Mouse (Mus musculus) hindbrain, embryonic 10.5 days (tissue): Measurements from ENCODE around the gene Atg10. TPM values are rescaled to one million over a fixed set of nuclear protein-coding genes. Genes with fewer than 3 reads are reported as not detected.
"Not testable (repeated sequence)": the region's sequence is repeated elsewhere in the genome, so short reads cannot be mapped to it uniquely, and the experiment has no call there.

ENCODE experiments used
- DNase-seq: peaks from one replicate; pipeline ENCODE4 v3.0.0-alpha.2; 2017; ENCODE audit warnings: low spot score
- H3K27ac ChIP-seq: fragments of 300-500 bp; sonication (generic); 2 replicates; pipeline ENCODE4 v1.5.1; 2016; ENCODE audit warnings: mild to moderate bottlenecking, moderate library complexity
- H3K27me3 ChIP-seq: fragments of 300-500 bp; sonication (generic); 2 replicates; pipeline ENCODE4 v1.6.1; 2016; ENCODE audit warnings: mild to moderate bottlenecking; ENCODE audit not compliant: poor library complexity, insufficient read depth, severe bottlenecking
- H3K36me3 ChIP-seq: fragments of 300-500 bp; sonication (generic); 2 replicates; pipeline ENCODE4 v1.6.1; 2016; ENCODE audit warnings: mild to moderate bottlenecking, moderate library complexity
- H3K4me1 ChIP-seq: fragments of 300-500 bp; sonication (generic); replicated peaks from 2 replicates; pipeline ENCODE4 v1.6.1; 2016; ENCODE audit warnings: mild to moderate bottlenecking
- H3K4me3 ChIP-seq: fragments of 300-500 bp; sonication (generic); 2 replicates; pipeline ENCODE4 v1.5.1; 2016; ENCODE audit warnings: mild to moderate bottlenecking, moderate library complexity
- H3K9me3 ChIP-seq: fragments of 300-500 bp; sonication (generic); 2 replicates; pipeline ENCODE4 v1.6.1; 2016; ENCODE audit warnings: mild to moderate bottlenecking, moderate library complexity
- WGBS: fragments of 180-500 bp; shearing (Covaris S2); methylation state at CpG from one replicate; pipeline ENCODE4 v1.1.7; 2016; 5-methylcytosine and 5-hydroxymethylcytosine counted together
- polyA plus RNA-seq: library from polyadenylated mRNA; unstranded; fragments of >200 nt; fragmentation: Nextera tagmentation; extraction: Ambion mirVana; gene quantifications from 2 replicates; pipeline ENCODE4 v1.2.1, GENCODE M21; 2016

The Atg10 gene
- polyA plus RNA-seq, 1 experiment from 2014 or later: 10.8 TPM

DNA sequence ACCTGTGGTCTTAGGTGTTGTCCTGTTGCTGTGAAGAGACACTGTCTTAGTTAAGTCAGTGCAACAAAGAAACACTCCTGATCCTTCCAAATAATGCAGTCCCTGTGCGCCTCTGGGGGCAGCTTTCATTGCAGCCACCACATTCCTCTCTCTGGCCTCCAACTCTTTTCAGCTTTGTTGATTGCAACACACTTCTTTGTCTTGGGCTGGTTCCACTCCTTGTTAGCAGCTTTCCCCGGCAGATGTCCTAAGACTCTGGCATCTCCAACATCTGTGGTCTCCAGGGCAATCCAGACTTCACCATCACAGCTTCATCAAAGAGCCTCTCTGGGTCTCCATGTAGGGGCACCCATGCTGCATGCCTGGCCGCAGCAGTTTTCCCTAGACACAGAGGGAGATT is 290.5 kb downstream of the Atg10 start:
- Histone ChIP-seq H3K4me1 (no peaks in the 10 kb centered on the region), H3K36me3 (peaks cover 6% of the 10 kb centered on the region), H3K27ac (no peak overlapping the region), H3K27me3 (no peaks in the 10 kb centered on the region), H3K4me3 (no peak overlapping the region), H3K9me3 (no peaks in the 10 kb centered on the region)
- 61% methylated on average over 3 of the region's 3 CpGs for WGBS
- no peak for DNase-seq

- 29% methylated on average over 5 of the region's 5 CpGs for WGBS
- DNase-seq: peak; percentile 46
- H3K9me3 ChIP-seq: no peaks in the 10 kb centered on the region
- peaks cover 40% of the 10 kb centered on the region for H3K36me3 ChIP-seq
- H3K4me1 ChIP-seq: no peaks in the 10 kb centered on the region
- no peak overlapping the region for H3K27ac ChIP-seq
- H3K27me3 ChIP-seq: no peaks in the 10 kb centered on the region
- H3K4me3 ChIP-seq: no peak overlapping the region
These were observed 293.9 kb downstream of the Atg10 start for GRCm38 (mm10) chr13:90929847-90930246.

- peaks cover 44% of the 10 kb centered on the region for H3K36me3 ChIP-seq
- H3K27me3 ChIP-seq, H3K9me3 ChIP-seq, H3K27ac ChIP-seq, H3K4me1 ChIP-seq, DNase-seq, H3K4me3 ChIP-seq: not testable (repeated sequence)
- 92% methylated on average over 9 of the region's 10 CpGs for WGBS
These were observed 295.5 kb downstream of the Atg10 start for GRCm38 (mm10) chr13:90928266-90928665.

- peaks cover 5% of the 10 kb centered on the region for H3K4me1 ChIP-seq
- H3K27me3 ChIP-seq: no peaks in the 10 kb centered on the region
- peaks cover 44% of the 10 kb centered on the region for H3K36me3 ChIP-seq
- no peaks in the 10 kb centered on the region for H3K9me3 ChIP-seq
- DNase-seq: no peak
- WGBS: 81% methylated on average over 5 of the region's 5 CpGs
- no peak overlapping the region for H3K27ac ChIP-seq
- H3K4me3 ChIP-seq: no peak overlapping the region
These were observed 296.7 kb downstream of the Atg10 start for GRCm38 (mm10) chr13:90926938-90927633.

GRCm38 (mm10) chr13:90926125-90926765 is 297.5 kb downstream of the Atg10 start:
- Histone ChIP-seq H3K9me3 (no peaks in the 10 kb centered on the region), H3K27ac (no peak overlapping the region), H3K27me3 (no peaks in the 10 kb centered on the region), H3K36me3 (peaks cover 44% of the 10 kb centered on the region), H3K4me1 (peaks cover 5% of the 10 kb centered on the region), H3K4me3 (no peak overlapping the region)
- 90% methylated on average over 7 of the region's 7 CpGs for WGBS
- DNase-seq: no peak

GRCm38 (mm10) chr13:90925191-90925590 is 298.6 kb downstream of the Atg10 start:
- Histone ChIP-seq H3K9me3 (no peaks in the 10 kb centered on the region), H3K36me3 (peaks cover 44% of the 10 kb centered on the region), H3K27me3 (no peaks in the 10 kb centered on the region), H3K27ac (no peak overlapping the region), H3K4me3 (no peak overlapping the region), H3K4me1 (peaks cover 5% of the 10 kb centered on the region)
- 92% methylated on average over 5 of the region's 5 CpGs for WGBS
- DNase-seq: no peak

GRCm38 (mm10) chr13:90924072-90924471 is 299.7 kb downstream of the Atg10 start:
- peak overlapping the region; percentile 89 for H3K4me3 ChIP-seq
- H3K4me1 ChIP-seq: peaks cover 5% of the 10 kb centered on the region
- 59% methylated on average over 9 of the region's 9 CpGs for WGBS
- H3K27ac ChIP-seq: peak overlapping the region; percentile 97
- H3K9me3 ChIP-seq: no peaks in the 10 kb centered on the region
- peaks cover 44% of the 10 kb centered on the region for H3K36me3 ChIP-seq
- no peak for DNase-seq
- no peaks in the 10 kb centered on the region for H3K27me3 ChIP-seq

DNA sequence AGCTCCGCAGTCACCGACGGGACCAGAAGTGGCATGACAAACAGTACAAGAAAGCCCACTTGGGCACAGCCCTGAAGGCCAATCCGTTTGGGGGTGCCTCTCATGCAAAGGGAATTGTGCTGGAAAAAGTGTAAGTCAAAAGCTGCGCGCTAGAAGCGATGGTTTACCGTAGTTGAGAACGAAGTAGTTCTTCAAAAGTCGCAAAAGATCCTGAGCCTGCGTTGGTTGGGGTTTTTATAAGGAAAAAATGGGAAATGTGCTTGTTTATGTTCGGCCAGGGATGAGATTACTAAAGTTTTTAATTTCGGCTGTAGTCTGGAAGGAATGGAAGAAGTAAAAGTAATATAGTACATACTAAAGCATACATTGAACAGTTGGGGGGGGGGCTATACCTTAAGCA is 300.2 kb downstream of the Atg10 start:
- Histone ChIP-seq H3K27ac (peak overlapping the region; percentile 97), H3K4me3 (peak overlapping the region; percentile 89), H3K36me3 (peaks cover 41% of the 10 kb centered on the region)
- not testable (repeated sequence) for H3K4me1 ChIP-seq, DNase-seq, H3K27me3 ChIP-seq, H3K9me3 ChIP-seq
- WGBS: 1% methylated on average over 13 of the region's 13 CpGs

DNA sequence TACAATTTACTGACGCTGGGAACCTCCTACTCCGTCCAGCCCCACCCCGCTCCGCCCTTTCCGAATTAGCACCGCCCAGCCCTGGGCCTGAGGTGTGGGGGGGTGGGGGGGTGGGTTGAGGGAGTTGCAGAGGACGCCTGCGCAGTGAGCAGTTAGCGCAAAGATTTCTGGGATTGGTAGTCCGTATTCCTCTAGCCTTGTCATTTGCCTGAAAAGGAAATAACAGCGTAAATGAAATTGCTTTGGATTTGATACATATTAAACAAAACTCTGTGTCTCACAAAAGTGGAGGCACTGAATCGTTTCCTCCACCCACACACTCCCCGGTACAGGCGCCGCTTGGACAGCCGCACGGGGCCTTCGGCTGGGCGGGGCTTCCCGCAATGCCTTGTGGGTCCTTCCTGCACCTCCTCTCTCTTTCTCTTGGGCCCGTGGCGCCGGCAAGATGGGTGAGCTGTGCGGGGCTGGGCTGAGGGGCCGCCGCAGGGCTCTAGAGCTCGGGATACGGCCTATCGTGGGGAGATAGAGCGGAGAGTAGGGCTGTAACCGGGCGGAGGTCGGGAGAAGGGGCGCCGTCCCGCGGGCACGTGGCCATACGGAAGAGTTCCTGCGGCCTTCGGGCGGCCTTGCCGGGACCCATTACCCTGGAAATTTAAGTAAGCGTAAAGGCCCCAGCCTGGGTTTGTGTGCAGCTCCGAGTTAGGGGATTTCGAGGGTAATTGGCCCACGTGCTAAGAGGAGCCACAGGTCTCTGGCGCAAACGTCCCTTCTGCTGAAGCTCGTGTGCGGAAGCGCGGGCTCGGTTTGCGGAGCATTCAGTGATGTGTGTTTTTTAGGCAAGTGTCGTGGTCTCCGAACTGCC is 300.8 kb downstream of the Atg10 start, which contains the start of gene Rps23:
Rps23 (plus strand) TSS at position 208 of the 862 bp plus-strand sequence.
- WGBS: under 1% methylated on average over 57 of the region's 57 CpGs

DNA sequence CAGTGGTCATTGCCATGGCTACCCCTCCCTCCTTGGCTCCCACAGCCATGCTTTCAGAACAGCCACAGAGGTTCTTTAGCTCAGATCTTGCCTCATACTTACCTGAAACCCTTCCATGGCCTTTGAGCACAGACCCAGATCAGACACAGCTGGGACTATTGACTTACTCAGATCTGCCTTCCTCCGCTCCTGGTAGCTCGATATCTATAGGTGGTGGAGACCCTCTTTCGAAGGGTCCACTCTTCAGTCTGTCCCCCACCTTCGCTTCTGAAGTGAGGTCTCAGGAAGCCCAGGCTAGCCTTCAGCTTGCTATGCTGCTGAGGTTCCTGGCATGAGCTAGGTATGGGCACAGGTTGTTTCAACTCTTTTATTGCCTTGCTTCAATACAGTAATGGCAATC is 309.0 kb downstream of the Atg10 start:
- no peak for DNase-seq
- Histone ChIP-seq H3K27me3 (no peaks in the 10 kb centered on the region), H3K36me3 (no peaks in the 10 kb centered on the region), H3K27ac (no peak overlapping the region), H3K4me1 (peaks cover 13% of the 10 kb centered on the region), H3K9me3 (no peaks in the 10 kb centered on the region), H3K4me3 (no peak overlapping the region)
- WGBS: 91% methylated on average over 4 of the region's 4 CpGs

More for the DNA sequence above, 300.8 kb downstream of the Atg10 start, which contains the start of gene Rps23:
- Histone ChIP-seq H3K27me3 (no peaks in the 10 kb centered on the region), H3K9me3 (no peaks in the 10 kb centered on the region), H3K4me1 (peaks cover 5% of the 10 kb centered on the region), H3K4me3 (peak within 1 kb of the TSS; percentile 89), H3K27ac (peak within 1 kb of the TSS; percentile 97), H3K36me3 (peaks cover 35% of the 10 kb centered on the region)
- DNase-seq: peak; percentile 92

DNA sequence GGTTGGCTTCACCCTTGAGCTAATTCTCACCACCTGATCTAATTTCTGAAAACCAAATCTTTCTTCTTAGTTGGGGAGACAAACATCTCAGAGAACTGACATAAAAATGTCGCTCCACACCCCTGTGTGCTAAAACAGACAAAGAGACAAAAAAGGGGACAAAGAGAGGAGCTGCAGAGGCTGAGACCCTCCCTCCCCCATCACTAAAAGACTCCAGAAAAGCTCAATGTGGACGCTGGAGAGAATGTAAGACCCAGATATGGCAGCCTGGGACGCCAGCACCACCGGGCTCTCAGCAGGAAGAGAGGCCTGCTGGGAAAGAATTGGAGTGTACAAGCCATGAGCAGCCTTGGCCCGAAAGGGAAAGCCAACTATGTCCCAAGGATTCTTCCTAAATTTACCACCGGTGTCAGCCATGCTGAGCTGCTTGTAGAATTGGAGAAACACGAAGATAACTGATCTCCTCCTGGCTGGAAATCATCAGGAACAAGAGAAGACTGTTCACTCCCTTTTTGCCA is 310.0 kb downstream of the Atg10 start:
- no peak for DNase-seq
- H3K27ac ChIP-seq: peak overlapping the region; percentile 62
- WGBS: 50% methylated on average over 7 of the region's 7 CpGs

DNA sequence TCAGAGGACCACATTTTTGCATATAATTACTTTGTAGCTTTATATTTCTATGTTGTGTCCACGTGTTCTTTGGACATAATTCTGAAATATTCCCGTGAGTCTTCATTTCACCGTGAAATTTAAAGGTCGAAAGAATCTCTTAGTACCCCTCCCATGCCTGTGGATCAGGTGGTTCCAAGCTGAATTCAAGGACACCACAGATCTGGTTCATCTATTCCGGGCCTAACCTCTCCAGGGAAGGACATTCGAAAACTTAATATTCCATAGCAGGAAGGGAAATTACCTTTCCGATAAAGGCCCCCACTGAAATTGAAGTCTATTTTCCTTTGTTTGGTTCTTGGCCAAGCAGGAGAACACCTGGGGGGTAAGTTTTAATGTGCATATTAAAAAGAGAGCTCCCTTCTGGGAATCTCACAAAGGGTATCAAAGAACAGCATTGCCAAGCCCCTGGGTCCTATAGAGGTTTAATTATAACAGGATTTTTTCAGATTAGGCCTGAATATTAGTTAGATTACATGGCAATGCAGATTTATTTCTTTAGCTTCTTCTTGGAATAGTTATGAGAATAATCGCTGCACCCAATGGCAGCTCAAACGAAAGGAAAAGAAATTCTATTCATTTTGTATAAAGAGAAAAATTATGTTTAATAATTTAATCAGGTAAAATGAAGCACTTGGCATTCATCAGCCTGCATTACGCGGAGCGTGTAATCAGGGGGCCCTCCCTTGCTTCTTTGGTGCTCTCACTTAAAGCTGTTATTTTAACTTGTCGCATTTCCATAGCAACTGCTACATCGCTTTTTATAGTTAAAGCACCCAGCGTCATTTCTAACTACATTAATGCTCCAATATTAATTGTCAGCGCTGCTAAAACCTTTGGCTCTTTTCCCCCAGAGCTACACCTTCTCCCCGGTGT is 310.8 kb downstream of the Atg10 start:
- Histone ChIP-seq H3K9me3 (no peaks in the 10 kb centered on the region), H3K36me3 (no peaks in the 10 kb centered on the region), H3K27me3 (no peaks in the 10 kb centered on the region), H3K27ac (peak overlapping the region; percentile 62), H3K4me1 (peaks cover 13% of the 10 kb centered on the region), H3K4me3 (no peak overlapping the region)
- no peak for DNase-seq
- WGBS: 80% methylated on average over 17 of the region's 17 CpGs

More for the DNA sequence above, 310.0 kb downstream of the Atg10 start:
- Histone ChIP-seq H3K36me3 (no peaks in the 10 kb centered on the region), H3K4me3 (no peak overlapping the region), H3K9me3 (no peaks in the 10 kb centered on the region), H3K27me3 (no peaks in the 10 kb centered on the region), H3K4me1 (peaks cover 13% of the 10 kb centered on the region)
